Mouse (Mus musculus): ENCODE measurements at regions not wholly inside any gene's neighbourhood (a gene's known extent, or its start where the extent isn't known, plus 50 kb on each side); places are given as distances from the start of the nearest gene placed in this dataset.

- TF ChIP-seq GATA1 (IDR thresholded peaks at IDR 0.05; ENCODE audit: borderline replicate concordance, low read length) (no peak), FLI1 (IDR thresholded peaks at IDR 0.05; ENCODE audit: low read length) (no peak)
These were observed 466.6 kb upstream of the Negr1 start for GRCm38 (mm10) chr3:156094990-156095389.
